Mouse (Mus musculus) heart, embryonic 11.5 days (tissue): Measurements from ENCODE around the gene Adra1b. TPM values are rescaled to one million over a fixed set of nuclear protein-coding genes. Genes with fewer than 3 reads are reported as not detected.

Experiments
- ATAC-seq: fragments of 200-750 bp; cut with Nextera tagmentation; replicated peaks from 2 replicates; pipeline ENCODE4 v1.8.0; 2017; ENCODE audit warnings: moderate library complexity; ENCODE audit not compliant: insufficient number of reproducible peaks, low FRiP score, low TSS enrichment
- H3K27ac ChIP-seq: fragments of 300-500 bp; sonication (generic); 2 replicates; pipeline ENCODE4 v1.5.1; 2014; ENCODE audit warnings: mild to moderate bottlenecking, low read depth, low read length
- H3K27me3 ChIP-seq: fragments of 300-500 bp; sonication (generic); 2 replicates; pipeline ENCODE4 v1.6.1; 2014; ENCODE audit warnings: mild to moderate bottlenecking, low read length, mixed read lengths; ENCODE audit not compliant: control insufficient read depth, insufficient read depth
- H3K36me3 ChIP-seq: fragments of 300-500 bp; sonication (generic); 2 replicates; pipeline ENCODE4 v1.6.1; 2014; ENCODE audit warnings: mild to moderate bottlenecking, low read length, moderate library complexity, mixed read lengths; ENCODE audit not compliant: control insufficient read depth, insufficient read depth
- H3K4me1 ChIP-seq: fragments of 300-500 bp; sonication (generic); 2 replicates; pipeline ENCODE4 v1.6.1; 2014; ENCODE audit warnings: low read length; ENCODE audit not compliant: control insufficient read depth, insufficient read depth
- H3K4me2 ChIP-seq: fragments of 300-500 bp; sonication (generic); 2 replicates; pipeline ENCODE4 v1.6.1; 2014; ENCODE audit warnings: mild to moderate bottlenecking, moderate library complexity
- H3K4me3 ChIP-seq: fragments of 300-500 bp; sonication (generic); 2 replicates; pipeline ENCODE4 v1.5.1; 2014; ENCODE audit warnings: low read depth, low read length
- H3K9ac ChIP-seq: fragments of 300-500 bp; sonication (generic); 2 replicates; pipeline ENCODE4 v1.6.1; 2014; ENCODE audit warnings: mild to moderate bottlenecking, low read depth, low read length, moderate library complexity
- H3K9me3 ChIP-seq: fragments of 300-500 bp; sonication (generic); replicated peaks from 2 replicates; pipeline ENCODE4 v1.6.1; 2016; ENCODE audit warnings: low read length; ENCODE audit not compliant: control insufficient read depth
- WGBS: fragments of 180-500 bp; shearing (Covaris S2); extraction: QIAGEN DNeasy Blood & Tissue Kit; methylation state at CpG from one replicate; pipeline ENCODE4 v1.1.7; 2014; ENCODE audit not compliant: insufficient replicate concordance; 5-methylcytosine and 5-hydroxymethylcytosine counted together
- polyA plus RNA-seq: library from polyadenylated mRNA; unstranded; fragments of >200 nt; fragmentation: Nextera tagmentation; extraction: Ambion mirVana; gene quantifications from 2 replicates; pipeline ENCODE4 v1.2.1, GENCODE M21; 2014

Adra1b gene
- polyA plus RNA-seq, 1 experiment from 2014 or later: 2.3 TPM

GRCm38 (mm10) chr11:43841596-43841995 lies 59.4 kb downstream of the Adra1b start:
- Histone ChIP-seq H3K4me2 (no peak overlapping the region), H3K9me3 (no peaks in the 10 kb centered on the region), H3K27ac (no peak overlapping the region), H3K9ac (no peak overlapping the region), H3K27me3 (peaks cover 4% of the 10 kb centered on the region; the same call in 1 of the 2 replicates), H3K36me3 (no peaks in the 10 kb centered on the region), H3K4me1 (no peaks in the 10 kb centered on the region), H3K4me3 (no peak overlapping the region)
- 65% methylated on average over 10 of the region's 10 CpGs for WGBS
- no peak for ATAC-seq

GRCm38 (mm10) chr11:43840491-43840890 lies 60.5 kb downstream of the Adra1b start:
- Histone ChIP-seq H3K9me3 (no peaks in the 10 kb centered on the region), H3K4me3 (no peak overlapping the region), H3K27ac (no peak overlapping the region), H3K9ac (no peak overlapping the region), H3K4me2 (no peak overlapping the region), H3K27me3 (peaks cover 10% of the 10 kb centered on the region), H3K4me1 (peaks cover 4% of the 10 kb centered on the region; the same call in 1 of the 2 replicates), H3K36me3 (no peaks in the 10 kb centered on the region)
- WGBS: 69% methylated on average over 6 of the region's 6 CpGs
- ATAC-seq: no peak

- Histone ChIP-seq H3K9ac (peak overlapping the region; percentile 76), H3K27me3 (peaks cover 14% of the 10 kb centered on the region), H3K4me3 (peak overlapping the region; percentile 66), H3K4me1 (peaks cover 7% of the 10 kb centered on the region; the same call in 1 of the 2 replicates), H3K36me3 (no peaks in the 10 kb centered on the region), H3K27ac (peak overlapping the region; percentile 54; the same call in 1 of the 2 replicates), H3K9me3 (no peaks in the 10 kb centered on the region), H3K4me2 (peak overlapping the region; percentile 83)
- 4% methylated on average over 68 of the region's 68 CpGs for WGBS
- ATAC-seq: peak; percentile 87
Observed at GRCm38 (mm10) chr11:43835880-43836740, 64.9 kb downstream of the Adra1b start.

GRCm38 (mm10) chr11:43835456-43835855 lies 65.6 kb downstream of the Adra1b start:
- peaks cover 14% of the 10 kb centered on the region for H3K27me3 ChIP-seq
- H3K4me3 ChIP-seq: peak overlapping the region; percentile 66
- peaks cover 7% of the 10 kb centered on the region; the same call in 1 of the 2 replicates for H3K4me1 ChIP-seq
- no peaks in the 10 kb centered on the region for H3K36me3 ChIP-seq
- no peaks in the 10 kb centered on the region for H3K9me3 ChIP-seq
- no peak overlapping the region for H3K9ac ChIP-seq
- peak overlapping the region; percentile 83 for H3K4me2 ChIP-seq
- WGBS: 89% methylated on average over 15 of the region's 15 CpGs
- H3K27ac ChIP-seq: no peak overlapping the region
- ATAC-seq: no peak

- H3K4me1 ChIP-seq: peaks cover 7% of the 10 kb centered on the region; the same call in 1 of the 2 replicates
- no peak overlapping the region for H3K9ac ChIP-seq
- 54% methylated on average over 11 of the region's 11 CpGs for WGBS
- H3K36me3 ChIP-seq: no peaks in the 10 kb centered on the region
- H3K9me3 ChIP-seq: no peaks in the 10 kb centered on the region
- H3K4me3 ChIP-seq: peak overlapping the region; percentile 18
- peak overlapping the region; percentile 83 for H3K4me2 ChIP-seq
- no peak for ATAC-seq
- no peak overlapping the region for H3K27ac ChIP-seq
- H3K27me3 ChIP-seq: peaks cover 14% of the 10 kb centered on the region
Observed at GRCm38 (mm10) chr11:43834531-43834930, 66.5 kb downstream of the Adra1b start.

- ATAC-seq: no peak
- 74% methylated on average over 4 of the region's 4 CpGs for WGBS
- H3K4me2 ChIP-seq: no peak overlapping the region
- H3K9me3 ChIP-seq: no peaks in the 10 kb centered on the region
- no peaks in the 10 kb centered on the region for H3K36me3 ChIP-seq
- H3K4me3 ChIP-seq: no peak overlapping the region
- peaks cover 10% of the 10 kb centered on the region for H3K27me3 ChIP-seq
- H3K27ac ChIP-seq: no peak overlapping the region
- peaks cover 7% of the 10 kb centered on the region; the same call in 1 of the 2 replicates for H3K4me1 ChIP-seq
- H3K9ac ChIP-seq: no peak overlapping the region
Observed at GRCm38 (mm10) chr11:43831530-43831929, 69.5 kb downstream of the Adra1b start.

GRCm38 (mm10) chr11:43826769-43827168 lies 74.2 kb downstream of the Adra1b start:
- Histone ChIP-seq H3K27me3 (no peaks in the 10 kb centered on the region), H3K36me3 (no peaks in the 10 kb centered on the region), H3K4me1 (peaks cover under 1% of the 10 kb centered on the region), H3K4me2 (no peak overlapping the region), H3K4me3 (no peak overlapping the region), H3K27ac (no peak overlapping the region), H3K9me3 (no peaks in the 10 kb centered on the region), H3K9ac (no peak overlapping the region)
- WGBS: 90% methylated on average over 4 of the region's 4 CpGs
- no peak for ATAC-seq

- H3K27ac ChIP-seq: peak overlapping the region; percentile 57; the same call in 1 of the 2 replicates
- ATAC-seq: no peak
- no peaks in the 10 kb centered on the region for H3K27me3 ChIP-seq
- no peaks in the 10 kb centered on the region for H3K36me3 ChIP-seq
- H3K4me3 ChIP-seq: no peak overlapping the region
- H3K4me2 ChIP-seq: no peak overlapping the region
- H3K9me3 ChIP-seq: no peaks in the 10 kb centered on the region
- H3K9ac ChIP-seq: no peak overlapping the region
- H3K4me1 ChIP-seq: peaks cover 7% of the 10 kb centered on the region
- 53% methylated on average over 5 of the region's 5 CpGs for WGBS
Observed at GRCm38 (mm10) chr11:43823349-43823748, 77.7 kb downstream of the Adra1b start.
